In the genomic region with DNA sequence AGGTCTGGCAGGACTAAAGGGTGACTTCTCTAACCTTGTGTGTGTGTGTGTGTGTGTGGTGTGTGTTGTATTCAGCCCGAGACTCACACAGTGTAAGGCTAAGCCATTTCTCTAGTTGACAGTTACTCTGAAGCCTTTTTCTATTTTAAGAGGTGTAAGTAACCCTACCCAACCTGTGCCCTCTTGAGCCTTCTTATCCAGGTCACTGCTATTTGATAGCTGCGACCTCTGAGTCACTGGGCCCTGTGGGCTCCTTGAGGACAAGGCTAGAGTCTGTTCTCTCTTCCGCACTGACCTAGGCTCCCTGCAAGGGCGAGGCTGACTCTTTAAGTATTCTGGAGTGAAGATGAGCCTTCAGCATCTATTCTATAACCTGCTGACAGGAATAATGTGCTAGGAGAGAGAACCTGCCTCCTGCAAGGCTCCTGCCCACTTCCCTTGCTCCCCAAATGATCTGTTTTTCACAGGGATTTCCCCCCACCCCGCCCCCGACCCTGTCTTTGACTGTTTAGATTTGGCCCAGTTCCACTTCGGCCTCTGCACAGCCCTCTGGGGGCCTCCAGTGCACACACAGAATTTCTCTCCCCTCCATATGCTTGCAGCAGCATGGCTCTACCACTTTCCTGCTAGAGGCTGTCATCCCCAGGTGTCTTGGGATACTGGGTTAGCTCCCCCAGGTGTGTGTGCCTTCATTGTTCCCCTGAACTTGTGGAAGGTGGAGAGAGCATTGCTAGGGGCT, we compare ENCODE assay signal across 11 mouse cellular contexts. TPM values are rescaled to one million over a fixed set of nuclear protein-coding genes. Genes with fewer than 3 reads are reported as not detected.
A peak's percentile ranks its signal among the peaks of the same experiment; 100 is the strongest.
DNase-seq lines count a peak whose midpoint lies in the region; ATAC-seq lines count a peak whose summit lies in the region.
"Had no signal": no experiment of that assay in that cellular context is flagged by ENCODE, and none has a peak within 500 bp of the region (broad histone marks: within the 10 kb centered on the region; RNA-seq: fewer than 3 reads in every experiment).

No protein-coding gene starts in this region.

- no peak overlapping the region for H3K4me3 ChIP-seq in liver, embryonic 15.5 days (replicated peaks)
- H3K4me3 ChIP-seq: megakaryocyte, embryonic 14.5 days; neural tube, embryonic 12.5 days had no signal

- DNase-seq in cerebellum, adult 9-10 months, result peak; percentile 15
- no peak for DNase-seq in cerebellum, adult 18-20 months
- DNase-seq in layer of hippocampus, adult 11-12 months (ENCODE audit: low spot score), result peak; percentile 1
- DNase-seq in layer of hippocampus, postnatal 14 days (ENCODE audit: low spot score in 2 of 2), result no peak
- peak; percentile 63 for DNase-seq in gastrocnemius, postnatal 25 days
- no peak for DNase-seq in adrenal gland, adult 2 months
- DNase-seq in thymus, postnatal 25 days, result no peak

- no peak for ATAC-seq in liver, embryonic 15.5 days (ENCODE audit: insufficient read depth)
- ATAC-seq: forebrain, embryonic 14.5 days had no signal

- no peak overlapping the region for H3K9ac ChIP-seq in liver, embryonic 15.5 days
- H3K9ac ChIP-seq: neural tube, embryonic 12.5 days had no signal

- H3K27me3 ChIP-seq in liver, embryonic 15.5 days, result no peaks in the 10 kb centered on the region
- H3K27me3 ChIP-seq: megakaryocyte, embryonic 14.5 days; neural tube, embryonic 12.5 days had no signal

- peak overlapping the region; percentile 70 for H3K27ac ChIP-seq in liver, embryonic 15.5 days (replicated peaks)
- H3K27ac ChIP-seq: neural tube, embryonic 12.5 days had no signal

- H3K4me1 ChIP-seq in liver, embryonic 15.5 days (replicated peaks), result peaks cover 77% of the 10 kb centered on the region
- H3K4me1 ChIP-seq: neural tube, embryonic 12.5 days had no signal

- H3K9me3 ChIP-seq in liver, embryonic 15.5 days (replicated peaks), result no peaks in the 10 kb centered on the region
- H3K9me3 ChIP-seq: megakaryocyte, embryonic 14.5 days; neural tube, embryonic 12.5 days had no signal

- peak overlapping the region; percentile 21; the same call in 1 of the 2 replicates for H3K4me2 ChIP-seq in liver, embryonic 15.5 days
- H3K4me2 ChIP-seq: neural tube, embryonic 12.5 days had no signal

- peaks cover 25% of the 10 kb centered on the region for H3K36me3 ChIP-seq in liver, embryonic 15.5 days (replicated peaks)
- H3K36me3 ChIP-seq: neural tube, embryonic 12.5 days had no signal

- 56% methylated on average over 7 of the region's 7 CpGs for WGBS in liver, embryonic 15.5 days (ENCODE audit: insufficient replicate concordance)

RNA-seq across cellular contexts. Expression of a gene that starts 9.1 kb away (rescaled TPM):
- total RNA-seq in layer of hippocampus, postnatal 14 days (2021), result 10 to 100 TPM; 47.8 to 50.2 TPM
- total RNA-seq in gastrocnemius, postnatal 25 days (2021), result 100 to 1,000 TPM; 251 to 347 TPM
- polyA plus RNA-seq in liver, embryonic 15.5 days (2015; fragmentation: Nextera tagmentation; extraction: Ambion mirVana), result 106 and 125 TPM in 2 replicates
- 100 to 1,000 TPM; 620 to 836 TPM for total RNA-seq in adrenal gland, adult 2 months (2021)
- polyA plus RNA-seq in adrenal gland, adult 2 months (2012; rRNA removed), result 85.5 and 136 TPM in 2 replicates

Comparison
In these comparisons a context has a peak if more than half of its experiments do, and no peak if none do; other contexts are left out.
1. DNase-seq: peak in cerebellum, adult 9-10 months (single experiment), layer of hippocampus, adult 11-12 months (single experiment) and gastrocnemius, postnatal 25 days (single experiment); none in cerebellum, adult 18-20 months (0 of 2), layer of hippocampus, postnatal 14 days (0 of 2), adrenal gland, adult 2 months (single experiment) and thymus, postnatal 25 days (single experiment).
2. RNA of a gene that starts 9.1 kb away (total RNA-seq): 620 to 836 TPM in adrenal gland, adult 2 months and 251 to 347 TPM in gastrocnemius, postnatal 25 days; 47.8 to 50.2 TPM in layer of hippocampus, postnatal 14 days; every median in the first group is over 4 times any median in the second.